Mouse (Mus musculus): ENCODE measurements around the gene Irs2. TPM values are rescaled to one million over a fixed set of nuclear protein-coding genes. Genes with fewer than 3 reads are reported as not detected.

Irs2 gene
- polyA plus RNA-seq, 1 experiment from 2014 or later = 4.4 TPM

- Histone ChIP-seq H3K36me3 (ENCODE audit: control insufficient read depth, insufficient read depth, low read length) (no peaks in the 10 kb centered on the region), H3K4me3 (ENCODE audit: low read length) (no peak overlapping the region), H3K27ac (ENCODE audit: low read length) (no peak overlapping the region), H3K9me3 (ENCODE audit: control insufficient read depth, low read length) (no peaks in the 10 kb centered on the region), H3K9ac (ENCODE audit: low read depth, low read length) (no peak overlapping the region), H3K4me2 (ENCODE audit: low read depth, low read length) (no peak overlapping the region), H3K4me1 (ENCODE audit: control insufficient read depth, insufficient read depth, low read length) (peaks cover 13% of the 10 kb centered on the region), H3K27me3 (replicated peaks; ENCODE audit: control insufficient read depth, insufficient read depth, low read length) (no peaks in the 10 kb centered on the region)
- 73% methylated on average over 3 of the region's 3 CpGs for WGBS
- no peak for ATAC-seq
These were observed 3.7 kb upstream of the Irs2 start for GRCm38 (mm10) chr8:11011787-11012485.

- 15% methylated on average over 11 of the region's 11 CpGs for WGBS
These were observed 2.8 kb upstream of the Irs2 start for GRCm38 (mm10) chr8:11010913-11011605.

DNA sequence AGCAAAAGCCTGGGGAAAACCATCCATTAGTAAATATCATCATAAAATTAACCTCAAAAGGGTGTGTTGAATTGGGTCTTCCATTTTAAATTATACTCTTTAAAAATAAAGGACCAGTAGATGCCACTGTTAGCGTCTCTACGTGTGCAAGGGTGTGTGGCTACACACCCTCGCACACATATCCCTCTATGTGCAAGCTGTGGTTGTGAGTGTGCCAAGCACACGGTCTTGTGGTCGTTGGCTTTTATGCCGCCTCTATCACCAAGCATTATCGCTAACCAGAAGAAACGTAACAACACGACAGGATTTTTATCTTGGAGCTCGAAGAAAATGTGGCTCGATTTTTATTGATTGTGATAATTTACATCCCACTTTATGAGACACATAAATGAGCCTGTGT, 2.1 kb upstream of the Irs2 start:
- WGBS = 50% methylated on average over 11 of the region's 11 CpGs
- Histone ChIP-seq H3K4me2 (ENCODE audit: low read depth, low read length) (peak overlapping the region; percentile 75), H3K4me3 (ENCODE audit: low read length) (no peak overlapping the region)

More at GRCm38 (mm10) chr8:11010913-11011605, 2.8 kb upstream of the Irs2 start:
- Histone ChIP-seq H3K9me3 (ENCODE audit: control insufficient read depth, low read length) (no peaks in the 10 kb centered on the region), H3K36me3 (ENCODE audit: control insufficient read depth, insufficient read depth, low read length) (no peaks in the 10 kb centered on the region), H3K27ac (ENCODE audit: low read length) (peak overlapping the region; percentile 99), H3K9ac (ENCODE audit: low read depth, low read length) (0 out of 2 replicates have a peak overlapping the region, but pooled peaks have one; percentile 4), H3K4me2 (ENCODE audit: low read depth, low read length) (peak overlapping the region; percentile 75; the same call in 1 of the 2 replicates), H3K27me3 (replicated peaks; ENCODE audit: control insufficient read depth, insufficient read depth, low read length) (no peaks in the 10 kb centered on the region), H3K4me1 (ENCODE audit: control insufficient read depth, insufficient read depth, low read length) (peaks cover 21% of the 10 kb centered on the region), H3K4me3 (ENCODE audit: low read length) (0 out of 2 replicates have a peak overlapping the region, but pooled peaks have one; percentile 1)
- peak; percentile 7; the same call in 1 of the 2 replicates for ATAC-seq

DNA sequence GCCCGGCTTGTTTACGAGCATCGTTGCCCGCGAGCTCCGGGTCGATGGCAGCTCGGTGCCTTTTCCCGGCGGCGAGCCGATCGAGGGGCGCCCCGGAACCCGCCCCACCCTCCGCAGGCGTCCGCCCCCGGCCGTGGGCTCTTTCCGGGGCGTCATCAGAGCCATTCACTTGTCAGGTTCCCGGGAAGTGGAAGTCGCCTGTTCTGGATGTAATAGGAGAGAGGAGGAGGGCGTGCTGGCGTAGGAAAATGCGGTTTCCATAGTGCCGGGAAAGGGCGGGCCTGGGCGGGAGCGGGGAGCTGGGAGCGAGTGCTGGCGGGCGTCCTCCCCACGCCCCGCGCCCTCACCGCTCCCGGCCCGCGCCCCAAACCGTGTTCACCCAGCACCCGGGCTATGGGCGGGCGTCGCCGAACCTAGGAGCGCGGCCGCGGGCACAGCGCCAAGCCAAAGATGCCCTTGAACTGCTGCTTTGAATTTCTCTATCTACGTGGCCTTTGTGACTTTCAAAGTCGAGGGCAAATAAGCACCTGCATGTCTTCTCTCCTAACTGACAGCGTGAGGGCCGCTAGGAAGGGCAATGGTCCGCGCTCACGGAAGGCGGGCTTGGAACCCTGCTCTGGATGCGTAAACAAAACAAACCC, 1.3 kb upstream of the Irs2 start:
- peaks cover 36% of the 10 kb centered on the region for H3K4me1 ChIP-seq (ENCODE audit: control insufficient read depth, insufficient read depth, low read length)
- peak overlapping the region; percentile 90 for H3K4me3 ChIP-seq (ENCODE audit: low read length)
- H3K27ac ChIP-seq (ENCODE audit: low read length) = peak overlapping the region; percentile 99
- H3K27me3 ChIP-seq (replicated peaks; ENCODE audit: control insufficient read depth, insufficient read depth, low read length) = no peaks in the 10 kb centered on the region
- H3K36me3 ChIP-seq (ENCODE audit: control insufficient read depth, insufficient read depth, low read length) = peaks cover 5% of the 10 kb centered on the region; the same call in 1 of the 2 replicates
- H3K9ac ChIP-seq (ENCODE audit: low read depth, low read length) = peak overlapping the region; percentile 96
- WGBS = under 1% methylated on average over 60 of the region's 62 CpGs
- peak overlapping the region; percentile 75 for H3K4me2 ChIP-seq (ENCODE audit: low read depth, low read length)
- no peaks in the 10 kb centered on the region for H3K9me3 ChIP-seq (ENCODE audit: control insufficient read depth, low read length)
- peak; percentile 72 for ATAC-seq

More for the DNA sequence above, 2.1 kb upstream of the Irs2 start:
- H3K9me3 ChIP-seq (ENCODE audit: control insufficient read depth, low read length) = no peaks in the 10 kb centered on the region
- 0 out of 2 replicates have a peak, but pooled peaks cover under 1% of the 10 kb centered on the region for H3K36me3 ChIP-seq (ENCODE audit: control insufficient read depth, insufficient read depth, low read length)
- H3K27me3 ChIP-seq (replicated peaks; ENCODE audit: control insufficient read depth, insufficient read depth, low read length) = no peaks in the 10 kb centered on the region
- peak overlapping the region; percentile 99 for H3K27ac ChIP-seq (ENCODE audit: low read length)
- H3K4me1 ChIP-seq (ENCODE audit: control insufficient read depth, insufficient read depth, low read length) = peaks cover 28% of the 10 kb centered on the region
- no peak for ATAC-seq
- no peak overlapping the region for H3K9ac ChIP-seq (ENCODE audit: low read depth, low read length)

DNA sequence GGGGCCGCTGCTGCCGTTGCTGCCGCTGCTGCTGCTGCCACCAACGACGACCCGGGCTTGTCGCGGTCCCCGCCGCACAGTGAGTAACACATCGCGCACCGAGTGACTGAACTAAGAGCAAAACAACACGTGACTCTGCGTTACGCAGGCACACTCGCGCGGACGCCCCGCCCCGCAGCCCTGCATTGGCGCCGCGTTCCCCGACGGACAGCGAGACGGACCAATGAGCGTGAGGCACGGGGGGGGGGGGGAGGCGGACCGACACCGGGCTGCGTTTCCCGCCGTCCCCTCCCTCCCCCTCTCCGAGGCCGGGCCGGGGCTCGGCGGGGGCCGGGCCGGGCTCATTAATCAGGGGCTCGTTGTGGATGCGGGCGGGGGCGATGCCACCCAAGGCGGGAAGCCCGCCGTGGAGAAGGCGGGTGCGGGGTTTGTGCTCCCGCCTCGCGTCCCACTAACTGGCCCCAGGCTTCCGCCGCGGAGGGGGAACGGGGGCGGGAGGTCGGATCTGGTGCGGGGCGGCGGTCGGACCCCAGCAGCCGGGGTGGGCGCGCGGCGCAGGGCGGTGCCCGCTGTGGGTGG, 673 bp upstream of the Irs2 start:
- peak overlapping the region; percentile 99 for H3K27ac ChIP-seq (ENCODE audit: low read length)
- H3K4me3 ChIP-seq (ENCODE audit: low read length) = peak overlapping the region; percentile 90
- peak overlapping the region; percentile 96 for H3K9ac ChIP-seq (ENCODE audit: low read depth, low read length)
- under 1% methylated on average over 56 of the region's 73 CpGs for WGBS
- H3K4me2 ChIP-seq (ENCODE audit: low read depth, low read length) = peak overlapping the region; percentile 85
- peaks cover 5% of the 10 kb centered on the region; the same call in 1 of the 2 replicates for H3K36me3 ChIP-seq (ENCODE audit: control insufficient read depth, insufficient read depth, low read length)
- peaks cover 39% of the 10 kb centered on the region for H3K4me1 ChIP-seq (ENCODE audit: control insufficient read depth, insufficient read depth, low read length)
- H3K27me3 ChIP-seq (replicated peaks; ENCODE audit: control insufficient read depth, insufficient read depth, low read length) = no peaks in the 10 kb centered on the region
- peak; percentile 84 for ATAC-seq
- no peaks in the 10 kb centered on the region for H3K9me3 ChIP-seq (ENCODE audit: control insufficient read depth, low read length)

- Histone ChIP-seq H3K27me3 (replicated peaks; ENCODE audit: control insufficient read depth, insufficient read depth, low read length) (no peaks in the 10 kb centered on the region), H3K4me2 (ENCODE audit: low read depth, low read length) (peak overlapping the region; percentile 85), H3K4me3 (ENCODE audit: low read length) (peak overlapping the region; percentile 90), H3K9ac (ENCODE audit: low read depth, low read length) (peak overlapping the region; percentile 91), H3K9me3 (ENCODE audit: control insufficient read depth, low read length) (no peaks in the 10 kb centered on the region), H3K36me3 (ENCODE audit: control insufficient read depth, insufficient read depth, low read length) (peaks cover 5% of the 10 kb centered on the region; the same call in 1 of the 2 replicates), H3K4me1 (ENCODE audit: control insufficient read depth, insufficient read depth, low read length) (peaks cover 45% of the 10 kb centered on the region), H3K27ac (ENCODE audit: low read length) (peak overlapping the region; percentile 96)
- under 1% methylated on average over 88 of the region's 88 CpGs for WGBS
- ATAC-seq = no peak
These were observed 478 bp downstream of the Irs2 start for GRCm38 (mm10) chr8:11007581-11008378.

DNA sequence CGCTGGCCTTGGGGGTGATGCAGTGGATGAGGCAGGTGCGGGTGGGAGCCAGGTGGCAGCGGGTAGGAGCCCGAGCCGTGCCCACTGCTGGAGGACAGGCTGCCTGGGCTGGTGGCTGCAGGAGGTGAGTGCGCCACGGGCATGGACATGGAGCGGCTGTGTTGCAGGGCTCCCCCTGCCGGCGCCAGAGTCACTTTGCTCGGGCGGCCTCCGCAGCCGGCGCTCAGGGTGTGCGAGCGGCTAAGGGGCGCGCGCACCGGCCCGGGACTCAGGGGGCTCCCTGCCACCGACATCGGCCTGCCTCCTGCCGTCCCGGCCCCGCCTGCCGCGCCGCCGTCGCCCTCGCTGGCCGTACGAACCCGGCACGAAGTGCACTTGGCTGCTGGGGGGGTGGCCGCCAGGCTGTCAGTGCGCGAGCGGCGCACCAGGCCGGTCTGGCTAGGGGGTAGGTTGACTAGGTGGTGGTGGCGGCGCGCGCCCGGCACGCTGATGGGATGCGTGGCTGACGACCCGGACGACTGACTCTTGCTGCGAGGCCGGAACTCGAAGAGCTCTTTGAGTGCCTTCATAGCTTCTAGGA, 1.2 kb downstream of the Irs2 start:
- Histone ChIP-seq H3K9ac (ENCODE audit: low read depth, low read length) (peak overlapping the region; percentile 91), H3K4me1 (ENCODE audit: control insufficient read depth, insufficient read depth, low read length) (peaks cover 52% of the 10 kb centered on the region), H3K27ac (ENCODE audit: low read length) (peak overlapping the region; percentile 96), H3K9me3 (ENCODE audit: control insufficient read depth, low read length) (no peaks in the 10 kb centered on the region), H3K27me3 (replicated peaks; ENCODE audit: control insufficient read depth, insufficient read depth, low read length) (no peaks in the 10 kb centered on the region), H3K4me2 (ENCODE audit: low read depth, low read length) (peak overlapping the region; percentile 85), H3K4me3 (ENCODE audit: low read length) (peak overlapping the region; percentile 90), H3K36me3 (ENCODE audit: control insufficient read depth, insufficient read depth, low read length) (peaks cover 5% of the 10 kb centered on the region; the same call in 1 of the 2 replicates)
- peak; percentile 43 for ATAC-seq
- WGBS = under 1% methylated on average over 56 of the region's 56 CpGs

- no peaks in the 10 kb centered on the region for H3K27me3 ChIP-seq (replicated peaks; ENCODE audit: control insufficient read depth, insufficient read depth, low read length)
- no peak for ATAC-seq
- peak overlapping the region; percentile 85 for H3K4me2 ChIP-seq (ENCODE audit: low read depth, low read length)
- peak overlapping the region; percentile 91 for H3K9ac ChIP-seq (ENCODE audit: low read depth, low read length)
- peak overlapping the region; percentile 90 for H3K4me3 ChIP-seq (ENCODE audit: low read length)
- no peak overlapping the region for H3K27ac ChIP-seq (ENCODE audit: low read length)
- peaks cover 5% of the 10 kb centered on the region; the same call in 1 of the 2 replicates for H3K36me3 ChIP-seq (ENCODE audit: control insufficient read depth, insufficient read depth, low read length)
- H3K4me1 ChIP-seq (ENCODE audit: control insufficient read depth, insufficient read depth, low read length) = peaks cover 60% of the 10 kb centered on the region
- 89% methylated on average over 9 of the region's 9 CpGs for WGBS
- no peaks in the 10 kb centered on the region for H3K9me3 ChIP-seq (ENCODE audit: control insufficient read depth, low read length)
These were observed 2.0 kb downstream of the Irs2 start for GRCm38 (mm10) chr8:11006276-11006630.
